Mouse (Mus musculus): ENCODE measurements around the gene Snx29. TPM values are rescaled to one million over a fixed set of nuclear protein-coding genes. Genes with fewer than 3 reads are reported as not detected.

Snx29 gene
- polyA plus RNA-seq, 1 experiment: 1.1 TPM

- H3K27me3 ChIP-seq (ENCODE audit: control insufficient read depth): no peaks in the 10 kb centered on the region
- peaks cover 46% of the 10 kb centered on the region for H3K4me1 ChIP-seq (ENCODE audit: control insufficient read depth)
- no peaks in the 10 kb centered on the region for H3K9me3 ChIP-seq (ENCODE audit: control insufficient read depth, low read length)
- H3K4me3 ChIP-seq (replicated peaks): no peak overlapping the region
- no peak for TF ChIP-seq GATA1 (IDR thresholded peaks at IDR 0.05; ENCODE audit: low read length)
- TF ChIP-seq TAL1 (IDR thresholded peaks at IDR 0.05; ENCODE audit: low read length): no peak
- H3K36me3 ChIP-seq (ENCODE audit: control insufficient read depth): peaks cover 22% of the 10 kb centered on the region
Observed at GRCm38 (mm10) chr16:11627866-11628638, 305.3 kb downstream of the Snx29 start.

GRCm38 (mm10) chr16:11629704-11630103 lies 307.0 kb downstream of the Snx29 start:
- H3K9me3 ChIP-seq (ENCODE audit: control insufficient read depth, low read length): no peaks in the 10 kb centered on the region
- peaks cover 33% of the 10 kb centered on the region for H3K4me1 ChIP-seq (ENCODE audit: control insufficient read depth)
- no peak for TF ChIP-seq TAL1 (IDR thresholded peaks at IDR 0.05; ENCODE audit: low read length)
- no peaks in the 10 kb centered on the region for H3K27me3 ChIP-seq (ENCODE audit: control insufficient read depth)
- no peak overlapping the region for H3K4me3 ChIP-seq (replicated peaks)
- peaks cover 24% of the 10 kb centered on the region for H3K36me3 ChIP-seq (ENCODE audit: control insufficient read depth)

GRCm38 (mm10) chr16:11630489-11630888 lies 307.8 kb downstream of the Snx29 start:
- Histone ChIP-seq H3K4me3 (replicated peaks) (no peak overlapping the region), H3K27me3 (ENCODE audit: control insufficient read depth) (no peaks in the 10 kb centered on the region), H3K9me3 (ENCODE audit: control insufficient read depth, low read length) (no peaks in the 10 kb centered on the region), H3K36me3 (ENCODE audit: control insufficient read depth) (peaks cover 24% of the 10 kb centered on the region), H3K4me1 (ENCODE audit: control insufficient read depth) (peaks cover 32% of the 10 kb centered on the region)
- no peak for TF ChIP-seq GATA1 (IDR thresholded peaks at IDR 0.05; ENCODE audit: low read length)
- no peak for TF ChIP-seq TAL1 (IDR thresholded peaks at IDR 0.05; ENCODE audit: low read length)

GRCm38 (mm10) chr16:11632205-11632747 lies 309.6 kb downstream of the Snx29 start:
- Histone ChIP-seq H3K36me3 (ENCODE audit: control insufficient read depth) (peaks cover 24% of the 10 kb centered on the region), H3K27me3 (ENCODE audit: control insufficient read depth) (no peaks in the 10 kb centered on the region), H3K4me1 (ENCODE audit: control insufficient read depth) (peaks cover 15% of the 10 kb centered on the region), H3K9me3 (ENCODE audit: control insufficient read depth, low read length) (no peaks in the 10 kb centered on the region), H3K4me3 (replicated peaks) (no peak overlapping the region)
- no peak for TF ChIP-seq GATA1 (IDR thresholded peaks at IDR 0.05; ENCODE audit: low read length)
- TF ChIP-seq TAL1 (IDR thresholded peaks at IDR 0.05; ENCODE audit: low read length): no peak

- no peak for TF ChIP-seq TAL1 (IDR thresholded peaks at IDR 0.05; ENCODE audit: low read length)
- no peak for TF ChIP-seq GATA1 (IDR thresholded peaks at IDR 0.05; ENCODE audit: low read length)
- Histone ChIP-seq H3K27me3 (ENCODE audit: control insufficient read depth) (no peaks in the 10 kb centered on the region), H3K4me3 (replicated peaks) (no peak overlapping the region), H3K4me1 (ENCODE audit: control insufficient read depth) (peaks cover 9% of the 10 kb centered on the region), H3K36me3 (ENCODE audit: control insufficient read depth) (peaks cover 20% of the 10 kb centered on the region), H3K9me3 (ENCODE audit: control insufficient read depth, low read length) (no peaks in the 10 kb centered on the region)
Observed at GRCm38 (mm10) chr16:11636196-11636733, 313.6 kb downstream of the Snx29 start.

GRCm38 (mm10) chr16:11636902-11637301 lies 314.2 kb downstream of the Snx29 start:
- peaks cover 15% of the 10 kb centered on the region for H3K36me3 ChIP-seq (ENCODE audit: control insufficient read depth)
- H3K27me3 ChIP-seq (ENCODE audit: control insufficient read depth): no peaks in the 10 kb centered on the region
- TF ChIP-seq GATA1 (IDR thresholded peaks at IDR 0.05; ENCODE audit: low read length) (no peak), TAL1 (IDR thresholded peaks at IDR 0.05; ENCODE audit: low read length) (no peak)
- no peak overlapping the region for H3K4me3 ChIP-seq (replicated peaks)
- H3K4me1 ChIP-seq (ENCODE audit: control insufficient read depth): peaks cover 8% of the 10 kb centered on the region
- H3K9me3 ChIP-seq (ENCODE audit: control insufficient read depth, low read length): no peaks in the 10 kb centered on the region

- peaks cover 5% of the 10 kb centered on the region for H3K4me1 ChIP-seq (ENCODE audit: control insufficient read depth)
- no peak for TF ChIP-seq GATA1 (IDR thresholded peaks at IDR 0.05; ENCODE audit: low read length)
- TF ChIP-seq TAL1 (IDR thresholded peaks at IDR 0.05; ENCODE audit: low read length): no peak
Observed at GRCm38 (mm10) chr16:11637794-11638193, 315.1 kb downstream of the Snx29 start.

GRCm38 (mm10) chr16:11638739-11639138 lies 316.0 kb downstream of the Snx29 start:
- Histone ChIP-seq H3K9me3 (ENCODE audit: control insufficient read depth, low read length) (no peaks in the 10 kb centered on the region), H3K4me3 (replicated peaks) (no peak overlapping the region), H3K27me3 (ENCODE audit: control insufficient read depth) (no peaks in the 10 kb centered on the region), H3K36me3 (ENCODE audit: control insufficient read depth) (peaks cover 3% of the 10 kb centered on the region), H3K4me1 (ENCODE audit: control insufficient read depth) (peaks cover 5% of the 10 kb centered on the region)
- TF ChIP-seq GATA1 (IDR thresholded peaks at IDR 0.05; ENCODE audit: low read length) (no peak), TAL1 (IDR thresholded peaks at IDR 0.05; ENCODE audit: low read length) (no peak)

More at GRCm38 (mm10) chr16:11637794-11638193, 315.1 kb downstream of the Snx29 start:
- Histone ChIP-seq H3K9me3 (ENCODE audit: control insufficient read depth, low read length) (no peaks in the 10 kb centered on the region), H3K4me3 (replicated peaks) (no peak overlapping the region), H3K36me3 (ENCODE audit: control insufficient read depth) (peaks cover 10% of the 10 kb centered on the region), H3K27me3 (ENCODE audit: control insufficient read depth) (no peaks in the 10 kb centered on the region)

- Histone ChIP-seq H3K4me1 (ENCODE audit: control insufficient read depth) (peaks cover 5% of the 10 kb centered on the region), H3K4me3 (replicated peaks) (no peak overlapping the region), H3K9me3 (ENCODE audit: control insufficient read depth, low read length) (no peaks in the 10 kb centered on the region), H3K36me3 (ENCODE audit: control insufficient read depth) (no peaks in the 10 kb centered on the region), H3K27me3 (ENCODE audit: control insufficient read depth) (no peaks in the 10 kb centered on the region)
- TF ChIP-seq GATA1 (IDR thresholded peaks at IDR 0.05; ENCODE audit: low read length): no peak
- TF ChIP-seq TAL1 (IDR thresholded peaks at IDR 0.05; ENCODE audit: low read length): no peak
Observed at GRCm38 (mm10) chr16:11639936-11640335, 317.2 kb downstream of the Snx29 start.

Measured in erythroblast, embryonic 14.5 days (primary cell).